Mouse (Mus musculus): ENCODE data around the gene Ryr2. TPM values are rescaled to one million over a fixed set of nuclear protein-coding genes. Genes with fewer than 3 reads are reported as not detected.

The Ryr2 gene
- total RNA-seq, 2 experiments from 2014 or later: 0.31 to 0.32 TPM

DNA sequence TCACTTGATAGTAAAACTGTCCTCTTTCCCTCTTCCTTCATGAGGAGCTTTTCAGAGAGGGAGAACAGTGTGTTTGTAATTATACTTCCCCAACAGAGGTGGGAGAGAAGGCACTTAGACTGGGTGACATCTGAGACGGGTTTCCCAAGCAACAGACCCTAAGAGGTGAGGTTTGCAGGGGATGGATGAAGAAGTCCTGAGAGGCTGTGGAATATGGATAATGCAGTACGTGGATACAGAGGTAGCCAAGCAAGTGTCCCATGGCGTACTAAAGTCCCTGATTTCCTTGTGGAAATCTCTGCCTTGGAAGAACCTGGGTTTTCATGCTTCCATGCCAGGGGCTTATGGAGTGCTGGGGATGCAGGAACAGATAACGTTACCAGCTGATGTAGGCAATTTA lies 69.5 kb downstream of the Ryr2 start:
- DNase-seq: no peak

- no peak for DNase-seq
Measured at GRCm38 (mm10) chr13:12036834-12037233, 69.9 kb downstream of the Ryr2 start.

GRCm38 (mm10) chr13:12033914-12034313 lies 72.8 kb downstream of the Ryr2 start:
- no peak for DNase-seq

DNA sequence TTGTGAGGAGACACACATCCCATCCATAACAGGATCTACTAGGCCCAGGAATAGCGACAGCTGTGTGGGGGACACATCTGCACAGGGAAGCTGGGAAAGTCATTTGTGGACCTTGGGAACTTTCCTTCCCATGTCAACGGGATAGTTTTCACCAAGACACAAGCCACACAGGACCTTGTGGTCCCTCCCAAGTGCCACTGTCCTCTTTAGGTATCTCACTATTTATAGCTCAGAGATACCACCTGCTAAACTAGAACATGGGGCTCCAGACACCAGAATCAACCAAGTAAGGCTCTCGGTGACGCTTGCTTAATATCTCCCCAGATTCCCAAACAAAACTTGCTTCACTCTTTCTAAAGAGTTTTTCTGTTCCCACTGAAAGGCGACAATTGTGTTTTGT lies 73.5 kb downstream of the Ryr2 start:
- no peak for DNase-seq

DNA sequence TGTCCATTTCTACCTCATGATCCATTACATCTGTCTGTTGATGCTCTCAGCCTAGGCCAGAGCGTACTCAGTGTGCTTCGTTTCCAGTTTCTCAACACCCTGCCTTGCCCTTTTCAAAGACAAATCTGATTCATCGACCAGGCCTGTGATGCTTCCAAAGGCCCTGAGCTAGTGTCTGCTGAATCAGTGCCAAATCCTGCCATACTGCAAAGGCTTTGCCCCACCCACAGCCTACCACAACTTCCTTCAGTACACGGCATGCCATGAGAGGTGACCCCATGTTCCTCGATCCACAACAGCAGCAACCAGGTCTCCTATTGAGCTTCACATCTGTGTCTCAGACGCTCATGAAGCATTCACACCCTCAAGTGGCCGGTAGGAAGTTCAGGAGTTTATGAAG lies 76.9 kb downstream of the Ryr2 start:
- DNase-seq: no peak

- DNase-seq: no peak
Measured at GRCm38 (mm10) chr13:12029326-12029725, 77.4 kb downstream of the Ryr2 start.

- DNase-seq: no peak
Measured at GRCm38 (mm10) chr13:12018046-12018445, 88.7 kb downstream of the Ryr2 start.

GRCm38 (mm10) chr13:12013986-12014385 lies 92.8 kb downstream of the Ryr2 start:
- DNase-seq: no peak

DNA sequence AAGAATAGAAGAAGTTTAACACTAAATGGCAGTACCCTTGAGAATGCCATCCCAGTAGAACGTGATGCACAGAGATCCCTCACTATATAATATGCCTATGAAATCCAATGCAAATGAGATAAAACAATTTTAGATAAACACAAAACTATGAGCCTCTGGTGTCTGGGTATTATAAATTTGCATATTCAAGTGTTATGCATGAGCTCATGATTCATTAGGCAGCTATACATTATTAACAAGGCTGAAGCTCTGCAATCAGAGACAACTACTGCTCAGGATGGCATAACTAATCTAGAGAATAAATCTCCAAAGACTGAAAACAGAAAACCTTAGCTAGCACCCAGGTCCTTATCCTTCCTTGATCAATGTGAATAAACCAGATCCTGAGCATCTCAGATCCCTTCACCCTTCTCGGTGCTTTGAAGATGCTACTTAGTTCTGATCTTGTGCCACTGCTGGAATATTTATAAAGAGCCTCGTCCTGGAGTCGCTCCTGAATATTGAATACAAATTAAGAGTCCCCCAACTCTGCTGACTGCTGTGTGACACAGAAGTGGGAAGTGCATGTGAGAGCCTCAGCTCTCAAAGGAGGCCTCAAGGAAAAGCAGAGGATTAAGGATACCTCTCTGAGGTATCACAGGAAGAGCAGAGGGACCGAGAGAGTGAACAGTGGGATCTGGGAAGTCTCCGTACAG lies 97.6 kb downstream of the Ryr2 start:
- no peak for DNase-seq

GRCm38 (mm10) chr13:12007579-12007978 lies 99.2 kb downstream of the Ryr2 start:
- no peak for DNase-seq

- no peak for DNase-seq
Measured at GRCm38 (mm10) chr13:12001891-12002294, 104.9 kb downstream of the Ryr2 start.

GRCm38 (mm10) chr13:11999851-12000250 lies 106.9 kb downstream of the Ryr2 start:
- no peak for DNase-seq

- no peak for DNase-seq
Measured at GRCm38 (mm10) chr13:11997366-11997765, 109.4 kb downstream of the Ryr2 start.

DNA sequence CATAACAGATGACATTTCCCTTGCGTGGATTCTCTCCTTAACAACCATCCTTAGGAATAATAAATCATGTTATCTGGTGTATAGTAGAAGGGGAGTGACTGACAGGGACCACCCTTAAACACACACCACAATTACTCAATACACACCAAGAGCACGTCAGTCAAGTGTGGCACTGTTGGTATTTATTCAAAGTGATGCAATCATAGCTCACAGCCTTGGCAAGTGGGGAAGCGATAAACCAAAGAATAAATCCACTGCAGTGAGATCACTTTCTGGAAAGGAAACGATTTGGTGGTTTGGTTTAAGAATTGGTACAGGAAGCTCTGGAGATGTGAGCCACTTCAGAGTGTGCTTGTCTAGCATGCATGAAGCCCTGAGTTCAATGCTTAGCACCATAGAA lies 119.2 kb downstream of the Ryr2 start:
- DNase-seq: no peak

DNA sequence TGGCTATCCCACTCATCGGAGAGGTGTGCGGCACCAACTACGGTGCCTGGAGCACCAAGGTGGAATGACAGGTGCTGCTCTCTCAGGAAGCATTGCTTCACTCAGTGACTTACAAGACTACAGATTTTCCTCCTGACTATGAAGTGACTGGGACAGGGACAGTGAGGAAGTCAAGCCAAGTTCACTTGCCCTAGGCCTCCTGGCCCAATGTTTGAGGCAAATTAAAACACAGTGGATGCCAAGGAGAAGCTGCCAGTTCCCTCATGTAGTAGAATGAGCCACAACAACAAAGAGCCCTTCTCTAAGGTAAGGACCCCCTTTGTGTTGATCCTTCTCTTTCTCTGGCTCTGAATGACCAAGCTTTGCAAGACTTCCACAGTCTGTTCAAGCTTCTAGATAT lies 121.7 kb downstream of the Ryr2 start:
- no peak for DNase-seq

DNA sequence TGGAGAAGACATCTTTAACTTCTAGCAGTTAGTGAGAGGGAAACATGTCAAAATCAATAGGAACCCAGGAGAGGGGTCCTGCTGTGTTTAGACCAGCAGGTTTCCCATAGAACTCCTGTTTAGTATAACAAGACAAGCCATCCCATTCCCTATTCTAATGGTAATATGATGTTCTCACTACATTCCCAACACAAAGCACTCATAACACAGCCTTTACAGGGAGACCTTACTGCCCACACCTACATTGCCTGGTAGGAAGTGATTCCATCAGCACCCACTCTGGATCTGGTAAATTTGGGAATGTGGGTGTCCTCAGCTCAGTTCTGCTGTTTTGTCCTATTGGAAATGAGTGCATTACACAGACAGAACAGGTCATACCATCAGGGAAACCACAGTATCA lies 127.7 kb downstream of the Ryr2 start:
- DNase-seq: no peak

DNA sequence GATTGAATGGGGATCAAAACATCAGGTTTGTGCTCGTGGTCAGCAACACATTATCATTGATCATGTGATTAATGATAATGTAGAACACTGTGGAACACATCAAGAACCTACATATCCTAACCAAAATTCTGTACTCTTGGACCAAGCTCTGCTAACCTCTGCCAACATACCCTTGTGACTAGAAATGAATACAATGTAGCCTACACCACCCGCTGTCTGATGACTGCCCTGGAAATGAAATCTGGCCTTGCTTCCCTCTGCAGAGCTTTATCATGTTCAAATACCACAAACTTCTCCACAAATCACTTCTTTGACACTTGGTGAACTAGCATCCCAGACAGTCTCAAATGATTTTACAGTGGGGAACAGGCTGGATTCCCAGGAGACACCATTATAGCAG lies 128.4 kb downstream of the Ryr2 start:
- no peak for DNase-seq

GRCm38 (mm10) chr13:11977606-11978005 lies 129.1 kb downstream of the Ryr2 start:
- no peak for DNase-seq

GRCm38 (mm10) chr13:11964391-11964790 lies 142.4 kb downstream of the Ryr2 start:
- DNase-seq: no peak

GRCm38 (mm10) chr13:11959488-11960174 lies 147.1 kb downstream of the Ryr2 start:
- no peak for DNase-seq

GRCm38 (mm10) chr13:11958854-11959253 lies 147.9 kb downstream of the Ryr2 start:
- DNase-seq: no peak

- DNase-seq: no peak
Measured at GRCm38 (mm10) chr13:11958271-11958670, 148.5 kb downstream of the Ryr2 start.

GRCm38 (mm10) chr13:11951951-11952350 lies 154.8 kb downstream of the Ryr2 start:
- no peak for DNase-seq

DNA sequence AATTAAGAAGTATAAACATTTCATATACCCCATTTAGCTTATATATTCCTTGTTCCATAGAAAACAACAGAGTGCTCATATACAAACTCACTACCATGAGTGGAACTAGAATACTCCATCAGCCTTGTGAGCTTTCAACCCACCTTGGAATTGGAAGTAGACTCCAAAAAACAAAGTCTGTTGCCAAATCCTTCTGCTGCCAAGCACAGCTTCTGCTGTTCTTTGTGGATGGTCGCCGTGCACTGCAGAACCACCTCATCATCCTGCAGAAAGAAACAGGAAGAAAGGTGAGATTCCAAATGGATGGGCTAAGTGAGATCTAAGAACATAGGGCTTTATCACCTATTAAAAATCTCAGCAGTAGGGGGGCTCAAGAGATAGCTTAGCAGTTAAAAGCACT lies 161.0 kb downstream of the Ryr2 start:
- DNase-seq: no peak

Data from gastrocnemius, postnatal 25 days (tissue).